Mouse (Mus musculus) heart, embryonic 15.5 days (tissue): ENCODE measurements around the gene Icam5. TPM values are rescaled to one million over a fixed set of nuclear protein-coding genes. Genes with fewer than 3 reads are reported as not detected.

Source experiments
- ATAC-seq: fragments of 200-750 bp; cut with Nextera tagmentation; replicated peaks from 2 replicates; pipeline ENCODE4 v1.8.0; 2017; ENCODE audit warnings: low read depth, moderate TSS enrichment; ENCODE audit not compliant: insufficient number of reproducible peaks, insufficient read depth, low FRiP score
- H3K27ac ChIP-seq: fragments of 300-500 bp; sonication (generic); 2 replicates; pipeline ENCODE4 v1.5.1; 2015; ENCODE audit warnings: mild to moderate bottlenecking, inconsistent platforms
- H3K27me3 ChIP-seq: fragments of 300-500 bp; sonication (generic); 2 replicates; pipeline ENCODE4 v1.6.1; 2015; ENCODE audit warnings: inconsistent platforms
- H3K36me3 ChIP-seq: fragments of 300-500 bp; sonication (generic); 2 replicates; pipeline ENCODE4 v1.6.1; 2015; ENCODE audit warnings: mild to moderate bottlenecking, inconsistent platforms
- H3K4me1 ChIP-seq: fragments of 300-500 bp; sonication (generic); replicated peaks from 2 replicates; pipeline ENCODE4 v1.6.1; 2015; ENCODE audit warnings: inconsistent platforms
- H3K4me2 ChIP-seq: fragments of 300-500 bp; sonication (generic); 2 replicates; pipeline ENCODE4 v1.6.1; 2015; ENCODE audit warnings: inconsistent platforms, mild to moderate bottlenecking, moderate library complexity
- H3K4me3 ChIP-seq: fragments of 300-500 bp; sonication (generic); 2 replicates; pipeline ENCODE4 v1.5.1; 2015; ENCODE audit warnings: mild to moderate bottlenecking, inconsistent platforms
- H3K9ac ChIP-seq: fragments of 300-500 bp; sonication (generic); 2 replicates; pipeline ENCODE4 v1.6.1; 2015; ENCODE audit warnings: mild to moderate bottlenecking, inconsistent platforms
- H3K9me3 ChIP-seq: fragments of 300-500 bp; sonication (generic); replicated peaks from 2 replicates; pipeline ENCODE4 v1.6.1; 2016; ENCODE audit warnings: inconsistent platforms
- WGBS: fragments of 180-500 bp; shearing (Covaris S2); methylation state at CpG from one replicate; pipeline ENCODE4 v1.1.7; 2015; ENCODE audit warnings: mixed read lengths; 5-methylcytosine and 5-hydroxymethylcytosine counted together
- polyA plus RNA-seq: library from polyadenylated mRNA; unstranded; fragments of >200 nt; fragmentation: Nextera tagmentation; extraction: Ambion mirVana; gene quantifications from 2 replicates; pipeline ENCODE4 v1.2.1, GENCODE M21; 2015

Gene Icam5
- polyA plus RNA-seq, 1 experiment from 2014 or later: 0.04 TPM

- no peak overlapping the region for H3K4me3 ChIP-seq
- no peak overlapping the region for H3K27ac ChIP-seq
- no peaks in the 10 kb centered on the region for H3K36me3 ChIP-seq
- ATAC-seq: no peak
- 63% methylated on average over 8 of the region's 8 CpGs for WGBS
- H3K4me2 ChIP-seq: no peak overlapping the region
- peaks cover 25% of the 10 kb centered on the region for H3K27me3 ChIP-seq
- H3K9me3 ChIP-seq: no peaks in the 10 kb centered on the region
- no peak overlapping the region for H3K9ac ChIP-seq
- H3K4me1 ChIP-seq: peaks cover 40% of the 10 kb centered on the region
Measured at GRCm38 (mm10) chr9:21027774-21028290, 4.0 kb upstream of the Icam5 start.

GRCm38 (mm10) chr9:21028560-21029110 is 3.2 kb upstream of the Icam5 start:
- Histone ChIP-seq H3K4me1 (peaks cover 48% of the 10 kb centered on the region), H3K27ac (no peak overlapping the region), H3K9me3 (no peaks in the 10 kb centered on the region), H3K27me3 (peaks cover 33% of the 10 kb centered on the region), H3K36me3 (no peaks in the 10 kb centered on the region), H3K9ac (no peak overlapping the region), H3K4me2 (0 out of 2 replicates have a peak overlapping the region, but pooled peaks have one; percentile 98), H3K4me3 (no peak overlapping the region)
- no peak for ATAC-seq
- WGBS: 66% methylated on average over 6 of the region's 6 CpGs

GRCm38 (mm10) chr9:21029291-21030054 is 2.4 kb upstream of the Icam5 start, which contains the start of gene Icam4:
TSS of gene Icam4 (plus strand) at chr9:21029373.
- 2% methylated on average over 37 of the region's 37 CpGs for WGBS
- Histone ChIP-seq H3K27me3 (peaks cover 40% of the 10 kb centered on the region), H3K4me1 (peaks cover 48% of the 10 kb centered on the region), H3K27ac (peak within 1 kb of the TSS; percentile 38; the same call in 1 of the 2 replicates), H3K4me2 (peak within 1 kb of the TSS; percentile 98), H3K9ac (peak within 1 kb of the TSS; percentile 49), H3K4me3 (peak within 1 kb of the TSS; percentile 59), H3K36me3 (no peaks in the 10 kb centered on the region), H3K9me3 (no peaks in the 10 kb centered on the region)
- 0 out of 2 replicates have a peak, but pooled peaks have one; percentile 27 for ATAC-seq

- Histone ChIP-seq H3K9ac (peak overlapping the region; percentile 49; the same call in 1 of the 2 replicates), H3K4me2 (peak overlapping the region; percentile 98), H3K36me3 (no peaks in the 10 kb centered on the region), H3K9me3 (no peaks in the 10 kb centered on the region), H3K27me3 (peaks cover 46% of the 10 kb centered on the region), H3K4me3 (peak overlapping the region; percentile 59), H3K4me1 (peaks cover 52% of the 10 kb centered on the region), H3K27ac (no peak overlapping the region)
- no peak for ATAC-seq
- 17% methylated on average over 22 of the region's 22 CpGs for WGBS
Measured at GRCm38 (mm10) chr9:21030055-21030600, 1.7 kb upstream of the Icam5 start.

GRCm38 (mm10) chr9:21030781-21031250 is 1.1 kb upstream of the Icam5 start:
- peak overlapping the region; percentile 64 for H3K27ac ChIP-seq
- peaks cover 54% of the 10 kb centered on the region for H3K4me1 ChIP-seq
- no peaks in the 10 kb centered on the region for H3K36me3 ChIP-seq
- H3K27me3 ChIP-seq: peaks cover 46% of the 10 kb centered on the region
- H3K9ac ChIP-seq: peak overlapping the region; percentile 47
- WGBS: under 1% methylated on average over 13 of the region's 13 CpGs
- H3K4me2 ChIP-seq: peak overlapping the region; percentile 98
- peak; percentile 49 for ATAC-seq
- H3K4me3 ChIP-seq: peak overlapping the region; percentile 59
- H3K9me3 ChIP-seq: no peaks in the 10 kb centered on the region

- peak; percentile 10; the same call in 1 of the 2 replicates for ATAC-seq
Measured at GRCm38 (mm10) chr9:21031251-21031895, 500 bp upstream of the Icam5 start.

GRCm38 (mm10) chr9:21032491-21032890 is 618 bp downstream of the Icam5 start:
- 0 out of 2 replicates have a peak overlapping the region, but pooled peaks have one; percentile 47 for H3K9ac ChIP-seq
- 2% methylated on average over 7 of the region's 7 CpGs for WGBS
- ATAC-seq: no peak
- no peaks in the 10 kb centered on the region for H3K36me3 ChIP-seq
- no peak overlapping the region for H3K27ac ChIP-seq
- peak overlapping the region; percentile 98 for H3K4me2 ChIP-seq
- peak overlapping the region; percentile 59 for H3K4me3 ChIP-seq
- H3K9me3 ChIP-seq: no peaks in the 10 kb centered on the region
- peaks cover 59% of the 10 kb centered on the region for H3K27me3 ChIP-seq
- H3K4me1 ChIP-seq: peaks cover 69% of the 10 kb centered on the region

More at GRCm38 (mm10) chr9:21031251-21031895, 500 bp upstream of the Icam5 start:
- Histone ChIP-seq H3K27ac (peak overlapping the region; percentile 64), H3K4me3 (peak overlapping the region; percentile 59), H3K9ac (peak overlapping the region; percentile 47), H3K4me1 (peaks cover 57% of the 10 kb centered on the region), H3K36me3 (no peaks in the 10 kb centered on the region), H3K9me3 (no peaks in the 10 kb centered on the region), H3K27me3 (peaks cover 50% of the 10 kb centered on the region), H3K4me2 (peak overlapping the region; percentile 98)
- WGBS: 0% methylated on average over 36 of the region's 36 CpGs

- peak overlapping the region; percentile 44 for H3K9ac ChIP-seq
- peak overlapping the region; percentile 98 for H3K4me2 ChIP-seq
- peak; percentile 50 for ATAC-seq
- 0% methylated on average over 34 of the region's 34 CpGs for WGBS
- peaks cover 66% of the 10 kb centered on the region for H3K27me3 ChIP-seq
- no peaks in the 10 kb centered on the region for H3K36me3 ChIP-seq
- peaks cover 74% of the 10 kb centered on the region for H3K4me1 ChIP-seq
- peak overlapping the region; percentile 59 for H3K4me3 ChIP-seq
- no peak overlapping the region for H3K27ac ChIP-seq
- no peaks in the 10 kb centered on the region for H3K9me3 ChIP-seq
Measured at GRCm38 (mm10) chr9:21033136-21033535, 1.3 kb downstream of the Icam5 start.

GRCm38 (mm10) chr9:21034481-21035085 is 2.7 kb downstream of the Icam5 start:
- Histone ChIP-seq H3K4me3 (no peak overlapping the region), H3K4me1 (peaks cover 72% of the 10 kb centered on the region)

GRCm38 (mm10) chr9:21035586-21035985 is 3.7 kb downstream of the Icam5 start:
- Histone ChIP-seq H3K27me3 (peaks cover 84% of the 10 kb centered on the region), H3K4me3 (no peak overlapping the region; the same call in 1 of the 2 replicates), H3K9me3 (no peaks in the 10 kb centered on the region), H3K4me2 (no peak overlapping the region), H3K36me3 (no peaks in the 10 kb centered on the region), H3K4me1 (peaks cover 62% of the 10 kb centered on the region), H3K27ac (no peak overlapping the region), H3K9ac (no peak overlapping the region)
- ATAC-seq: no peak
- WGBS: 35% methylated on average over 9 of the region's 9 CpGs

More at GRCm38 (mm10) chr9:21034481-21035085, 2.7 kb downstream of the Icam5 start:
- no peak overlapping the region for H3K9ac ChIP-seq
- WGBS: 5% methylated on average over 17 of the region's 17 CpGs
- no peak overlapping the region for H3K4me2 ChIP-seq
- no peaks in the 10 kb centered on the region for H3K36me3 ChIP-seq
- no peak for ATAC-seq
- H3K27me3 ChIP-seq: peaks cover 77% of the 10 kb centered on the region
- H3K9me3 ChIP-seq: no peaks in the 10 kb centered on the region
- no peak overlapping the region for H3K27ac ChIP-seq
